Mouse (Mus musculus): ENCODE data around the gene Olfr1444.

Gene Olfr1444

GRCm38 (mm10) chr19:12856983-12857382 is at the start of gene Olfr1444:
Gene Olfr1444, plus strand, starts transcription at chr19:12857283.
- no peak for DNase-seq (ENCODE audit: low spot score)

- no peak for DNase-seq (ENCODE audit: low spot score)
Observed at GRCm38 (mm10) chr19:12812644-12813364, 44.3 kb upstream of the Olfr1444 start.

GRCm38 (mm10) chr19:12813883-12814282 is 43.2 kb upstream of the Olfr1444 start:
- no peak for DNase-seq (ENCODE audit: low spot score)

- DNase-seq (ENCODE audit: low spot score): no peak
Observed at GRCm38 (mm10) chr19:12818507-12818906, 38.6 kb upstream of the Olfr1444 start.

GRCm38 (mm10) chr19:12820383-12820782 is 36.7 kb upstream of the Olfr1444 start:
- DNase-seq (ENCODE audit: low spot score): peak; percentile 78

GRCm38 (mm10) chr19:12824549-12824948 is 32.5 kb upstream of the Olfr1444 start:
- no peak for DNase-seq (ENCODE audit: low spot score)

GRCm38 (mm10) chr19:12830823-12831430 is 26.2 kb upstream of the Olfr1444 start:
- no peak for DNase-seq (ENCODE audit: low spot score)

GRCm38 (mm10) chr19:12831559-12831958 is 25.5 kb upstream of the Olfr1444 start:
- no peak for DNase-seq (ENCODE audit: low spot score)

GRCm38 (mm10) chr19:12833625-12834024 is 23.5 kb upstream of the Olfr1444 start:
- DNase-seq (ENCODE audit: low spot score): no peak

- no peak for DNase-seq (ENCODE audit: low spot score)
Observed at GRCm38 (mm10) chr19:12838507-12838906, 18.6 kb upstream of the Olfr1444 start.

- DNase-seq (ENCODE audit: low spot score): no peak
Observed at GRCm38 (mm10) chr19:12846382-12846781, 10.7 kb upstream of the Olfr1444 start, which contains the start of gene Gm5244. Gene Gm5244, plus strand, starts transcription at chr19:12846682.

GRCm38 (mm10) chr19:12883555-12883954 is 26.5 kb downstream of the Olfr1444 start, which contains the start of gene Olfr1445:
Gene Olfr1445, plus strand, starts transcription at chr19:12883855.
- no peak for DNase-seq (ENCODE audit: low spot score)

- no peak for DNase-seq (ENCODE audit: low spot score)
Observed at GRCm38 (mm10) chr19:12893424-12893823, 36.3 kb downstream of the Olfr1444 start, which contains the start of gene Olfr1446. Gene Olfr1446, minus strand, starts transcription at chr19:12893524.

- no peak for DNase-seq (ENCODE audit: low spot score)
Observed at GRCm38 (mm10) chr19:12903643-12904042, 46.6 kb downstream of the Olfr1444 start, which contains the start of gene Olfr1447. Gene Olfr1447, minus strand, starts transcription at chr19:12903743.

All from adipocyte (in vitro differentiated cells).